Mouse (Mus musculus) heart, postnatal 0 days (tissue): Measurements from ENCODE around the gene Fam221a.

Experiments
- CTCF ChIP-seq: IDR thresholded peaks from 2 replicates; pipeline ENCODE4 v1.5.1; 2016; ENCODE audit warnings: antibody characterized with exemption, control low read depth, low read depth
- EP300 ChIP-seq: IDR thresholded peaks from 2 replicates; pipeline ENCODE4 v1.6.1; 2016; ENCODE audit warnings: antibody characterized with exemption, low read depth

DNA sequence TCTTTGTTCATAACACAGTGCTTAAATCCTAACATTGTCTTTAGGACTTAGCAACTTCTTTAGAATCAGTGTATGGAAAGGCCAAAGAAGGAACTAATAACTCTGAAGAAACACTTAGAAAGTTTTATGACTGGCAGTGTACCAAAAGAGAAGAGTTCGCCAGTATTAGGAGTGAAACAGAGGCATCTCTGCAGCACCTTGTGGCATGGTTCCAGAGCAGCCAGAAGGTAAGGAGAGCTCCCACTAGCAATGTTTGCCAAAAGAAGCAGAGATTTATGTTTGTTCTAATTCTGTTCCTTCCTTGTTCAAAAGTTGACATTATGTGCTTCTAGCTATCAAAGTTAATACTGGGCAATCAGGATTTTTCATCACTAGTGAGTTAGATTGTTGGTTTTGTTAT is 69.8 kb downstream of the Fam221a start:
- TF ChIP-seq EP300 (no peak), CTCF (no peak)
